Mouse (Mus musculus) testis, postnatal 10 days (tissue): ENCODE measurements around the gene Zswim1.
A peak's percentile ranks its signal among the peaks of the same experiment; 100 is the strongest.
"Not testable (repeated sequence)": the region's sequence is repeated elsewhere in the genome, so short reads cannot be mapped to it uniquely, and the experiment has no call there.

Experiments used
- DNase-seq: peaks from one replicate; pipeline ENCODE4 v3.0.0; 2021; ENCODE audit warnings: low spot score

Gene Zswim1

GRCm38 (mm10) chr2:164866741-164867551 lies 44.5 kb downstream of the Zswim1 start:
- DNase-seq, result peak; percentile 78

- peak; percentile 65 for DNase-seq
Measured at GRCm38 (mm10) chr2:164867566-164867965, 45.1 kb downstream of the Zswim1 start.

DNA sequence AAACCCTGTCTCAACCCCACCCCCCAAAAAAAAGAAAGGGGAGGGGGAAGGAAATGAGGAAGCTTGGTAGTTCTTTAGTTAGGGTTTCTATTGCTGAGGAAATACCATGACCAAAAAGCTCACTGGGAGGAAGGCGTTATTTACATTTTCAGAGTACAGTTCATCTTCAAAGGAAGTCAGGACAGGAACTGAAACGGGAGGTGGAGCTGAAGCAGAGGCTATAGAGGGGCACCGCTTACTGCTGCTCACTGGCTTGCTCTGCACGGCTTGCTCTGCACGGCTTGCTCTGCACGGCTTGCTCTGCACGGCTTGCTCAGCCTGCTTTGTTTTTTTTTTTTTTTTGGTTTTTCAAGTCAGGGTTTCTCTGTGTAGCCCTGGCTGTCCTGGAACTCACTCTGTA lies 46.0 kb downstream of the Zswim1 start:
- no peak for DNase-seq

GRCm38 (mm10) chr2:164871602-164872303 lies 49.3 kb downstream of the Zswim1 start:
- DNase-seq, result no peak

DNA sequence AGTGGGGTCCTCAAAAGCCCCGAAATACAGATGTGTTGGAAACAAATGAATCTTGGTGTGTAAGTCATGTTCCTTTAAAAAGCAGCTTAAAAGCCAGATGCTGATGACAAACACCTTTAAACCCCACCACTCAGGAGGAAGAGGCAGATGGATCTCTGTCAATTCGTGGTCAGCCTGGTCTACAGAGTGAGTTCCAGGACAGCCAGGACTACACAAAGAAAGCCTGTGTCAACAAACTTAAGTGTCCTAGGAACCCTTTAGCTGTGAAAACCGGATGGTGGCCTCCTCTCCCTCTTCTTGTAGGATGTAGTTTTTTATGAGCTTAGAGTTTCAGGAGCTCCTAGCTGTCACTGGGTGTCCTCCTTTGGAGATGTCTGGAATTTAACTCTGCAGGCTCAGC lies 51.1 kb downstream of the Zswim1 start:
- no peak for DNase-seq

- no peak for DNase-seq
Measured at GRCm38 (mm10) chr2:164874239-164874769, 51.8 kb downstream of the Zswim1 start.

- not testable (repeated sequence) for DNase-seq
Measured at GRCm38 (mm10) chr2:164875648-164876047, 53.2 kb downstream of the Zswim1 start.
